Mouse (Mus musculus): ENCODE measurements around the gene Cox5a. TPM values are rescaled to one million over a fixed set of nuclear protein-coding genes. Genes with fewer than 3 reads are reported as not detected.

Cox5a gene
- polyA plus RNA-seq, 1 experiment, result 252 TPM

GRCm38 (mm10) chr9:57575577-57575976 lies 54.5 kb downstream of the Cox5a start:
- no peak overlapping the region for H3K27ac ChIP-seq (ENCODE audit: insufficient read depth, low read length)
- no peak for TF ChIP-seq CTCF (IDR thresholded peaks at IDR 0.05; ENCODE audit: borderline replicate concordance, insufficient read depth, low read length)
- TF ChIP-seq POLR2A (IDR thresholded peaks at IDR 0.05; ENCODE audit: low read depth, low read length), result no peak
- no peaks in the 10 kb centered on the region for H3K4me1 ChIP-seq (ENCODE audit: control insufficient read depth, insufficient read depth, low read length)
- H3K4me3 ChIP-seq (ENCODE audit: insufficient read depth, low read length), result no peak overlapping the region

DNA sequence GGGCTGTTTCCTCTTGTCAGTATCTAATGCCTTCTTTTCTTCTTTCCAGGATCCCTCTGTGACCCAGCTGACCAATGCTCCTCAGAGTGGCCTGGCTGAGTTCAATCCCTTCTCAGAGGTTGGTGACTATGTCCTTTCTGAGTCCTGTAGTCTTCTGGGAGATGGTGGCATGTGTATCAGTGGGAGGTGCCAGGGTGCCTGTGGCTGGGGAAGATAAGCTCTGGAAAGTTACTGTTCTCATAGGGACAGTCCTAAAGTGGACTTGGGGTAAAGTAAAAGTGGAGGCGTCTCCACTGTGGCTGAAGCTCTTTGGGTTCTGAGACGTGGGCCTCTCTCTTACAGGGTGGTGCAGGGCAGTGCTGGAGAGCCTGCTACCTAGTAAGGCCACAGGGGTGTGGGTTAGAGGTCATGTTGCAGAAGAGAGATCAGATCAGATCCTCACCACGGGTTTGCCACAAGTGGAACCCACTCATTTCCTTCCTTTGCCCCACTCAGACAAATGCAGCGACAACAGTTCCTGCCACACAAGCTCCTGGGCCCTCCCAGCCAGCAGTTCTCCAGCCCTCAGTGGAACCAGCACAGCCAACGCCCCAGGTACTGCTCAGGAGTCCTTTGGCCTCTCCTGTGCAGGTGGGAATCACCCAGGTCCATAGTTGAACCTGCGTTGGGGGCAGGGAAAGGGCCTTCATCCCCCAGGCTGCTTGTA lies 56.2 kb downstream of the Cox5a start:
- Histone ChIP-seq H3K27ac (ENCODE audit: insufficient read depth, low read length) (no peak overlapping the region), H3K4me3 (ENCODE audit: insufficient read depth, low read length) (no peak overlapping the region), H3K4me1 (ENCODE audit: control insufficient read depth, insufficient read depth, low read length) (no peaks in the 10 kb centered on the region)
- TF ChIP-seq CTCF (IDR thresholded peaks at IDR 0.05; ENCODE audit: borderline replicate concordance, insufficient read depth, low read length) (no peak), POLR2A (IDR thresholded peaks at IDR 0.05; ENCODE audit: low read depth, low read length) (no peak)

Other genes with a start within 250 kb of the Cox5a start
- gene Ppcdc, start 81.2 kb upstream of the Cox5a start, polyA plus RNA-seq (2011; ENCODE audit: insufficient read length, low read depth, missing spikeins), result 26.6 and 31.0 TPM in 2 replicates
- 23.7 and 26.1 TPM in 2 replicates for gene Scamp5, start 53.2 kb upstream of the Cox5a start, polyA plus RNA-seq (2011; ENCODE audit: insufficient read length, low read depth, missing spikeins)
- gene Rpp25, start 17.2 kb upstream of the Cox5a start, polyA plus RNA-seq (2011; ENCODE audit: insufficient read length, low read depth, missing spikeins), result 0.61 TPM in 1 of 2 replicates, not detected in the other
- 12.6 and 13.0 TPM in 2 replicates for gene Fam219b, start 16.3 kb downstream of the Cox5a start, polyA plus RNA-seq (2011; ENCODE audit: insufficient read length, low read depth, missing spikeins)
- 32.2 and 35.6 TPM in 2 replicates for gene Mpi, start 31.5 kb downstream of the Cox5a start, polyA plus RNA-seq (2011; ENCODE audit: insufficient read length, low read depth, missing spikeins)
- 37.0 and 38.2 TPM in 2 replicates for gene Scamp2, start 39.7 kb downstream of the Cox5a start, polyA plus RNA-seq (2011; ENCODE audit: insufficient read length, low read depth, missing spikeins)
- gene Ulk3, start 68.2 kb downstream of the Cox5a start, polyA plus RNA-seq (2011; ENCODE audit: insufficient read length, low read depth, missing spikeins), result 17.6 and 19.4 TPM in 2 replicates
- not detected in 2 replicates for gene Cplx3, start 85.0 kb downstream of the Cox5a start, polyA plus RNA-seq (2011; ENCODE audit: insufficient read length, low read depth, missing spikeins)
- gene Lman1l, start 99.5 kb downstream of the Cox5a start, polyA plus RNA-seq (2011; ENCODE audit: insufficient read length, low read depth, missing spikeins), result not detected in 2 replicates
- 51.2 and 56.2 TPM in 2 replicates for gene Csk, start 132.4 kb downstream of the Cox5a start, polyA plus RNA-seq (2011; ENCODE audit: insufficient read length, low read depth, missing spikeins)
- gene Cyp1a2, start 162.4 kb downstream of the Cox5a start, polyA plus RNA-seq (2011; ENCODE audit: insufficient read length, low read depth, missing spikeins), result not detected in 2 replicates
- not detected in 2 replicates for gene Cyp1a1, start 166.7 kb downstream of the Cox5a start, polyA plus RNA-seq (2011; ENCODE audit: insufficient read length, low read depth, missing spikeins)
- 16.6 and 19.8 TPM in 2 replicates for gene Edc3, start 187.3 kb downstream of the Cox5a start, polyA plus RNA-seq (2011; ENCODE audit: insufficient read length, low read depth, missing spikeins)
- 46.4 and 54.8 TPM in 2 replicates for gene Clk3, start 244.6 kb downstream of the Cox5a start, polyA plus RNA-seq (2011; ENCODE audit: insufficient read length, low read depth, missing spikeins)